Mouse (Mus musculus) limb, embryonic 12.5 days (tissue): Measurements from ENCODE around the gene Phox2a. TPM values are rescaled to one million over a fixed set of nuclear protein-coding genes. Genes with fewer than 3 reads are reported as not detected.

ENCODE experiments used
- ATAC-seq: fragments of 200-750 bp; cut with Nextera tagmentation; 2 replicates; pipeline ENCODE4 v1.8.0; 2017; ENCODE audit warnings: low read depth, moderate TSS enrichment; ENCODE audit not compliant: insufficient number of reproducible peaks, insufficient read depth, low FRiP score, low TSS enrichment
- H3K27ac ChIP-seq: fragments of 300-500 bp; sonication (generic); 2 replicates; pipeline ENCODE4 v1.5.1; 2016; ENCODE audit warnings: mild to moderate bottlenecking, moderate library complexity
- H3K27me3 ChIP-seq: fragments of 300-500 bp; sonication (generic); 2 replicates; pipeline ENCODE4 v1.6.1; 2016; ENCODE audit warnings: mild to moderate bottlenecking, moderate library complexity
- H3K36me3 ChIP-seq: fragments of 300-500 bp; sonication (generic); 2 replicates; pipeline ENCODE4 v1.6.1; 2016; ENCODE audit warnings: mild to moderate bottlenecking, moderate library complexity
- H3K4me1 ChIP-seq: fragments of 300-500 bp; sonication (generic); replicated peaks from 2 replicates; pipeline ENCODE4 v1.6.1; 2016
- H3K4me2 ChIP-seq: fragments of 300-500 bp; sonication (generic); 2 replicates; pipeline ENCODE4 v1.6.1; 2016; ENCODE audit warnings: mild to moderate bottlenecking, moderate library complexity
- H3K4me3 ChIP-seq: fragments of 300-500 bp; sonication (generic); replicated peaks from 2 replicates; pipeline ENCODE4 v1.5.1; 2016; ENCODE audit warnings: mild to moderate bottlenecking
- H3K9ac ChIP-seq: fragments of 300-500 bp; sonication (generic); replicated peaks from 2 replicates; pipeline ENCODE4 v1.6.1; 2016; ENCODE audit warnings: mild to moderate bottlenecking, moderate library complexity
- H3K9me3 ChIP-seq: fragments of 300-500 bp; sonication (generic); 2 replicates; pipeline ENCODE4 v1.6.1; 2016; ENCODE audit warnings: mild to moderate bottlenecking, moderate library complexity
- WGBS: fragments of 180-500 bp; shearing (Covaris S2); methylation state at CpG from one replicate; pipeline ENCODE4 v1.1.7; 2016; 5-methylcytosine and 5-hydroxymethylcytosine counted together
- polyA plus RNA-seq: library from polyadenylated mRNA; unstranded; fragments of >200 nt; fragmentation: Nextera tagmentation; extraction: Ambion mirVana; gene quantifications from 2 replicates; pipeline ENCODE4 v1.2.1, GENCODE M21; 2016

Gene Phox2a
- polyA plus RNA-seq, 1 experiment from 2014 or later, result 0.13 TPM

GRCm38 (mm10) chr7:101830373-101830772, 12.3 kb downstream of the Phox2a start:
- Histone ChIP-seq H3K36me3 (peaks cover 89% of the 10 kb centered on the region), H3K9me3 (0 out of 2 replicates have a peak, but pooled peaks cover 5% of the 10 kb centered on the region), H3K27ac (no peak overlapping the region), H3K27me3 (no peaks in the 10 kb centered on the region), H3K9ac (no peak overlapping the region), H3K4me1 (peaks cover 21% of the 10 kb centered on the region), H3K4me3 (no peak overlapping the region), H3K4me2 (no peak overlapping the region)
- no peak for ATAC-seq
- WGBS, result 98% methylated on average over 3 of the region's 3 CpGs

- H3K27ac ChIP-seq, result no peak overlapping the region
- ATAC-seq, result no peak
- WGBS, result 90% methylated on average over 8 of the region's 8 CpGs
- H3K9me3 ChIP-seq, result 0 out of 2 replicates have a peak, but pooled peaks cover 5% of the 10 kb centered on the region
- peaks cover 26% of the 10 kb centered on the region for H3K4me1 ChIP-seq
- H3K9ac ChIP-seq, result no peak overlapping the region
- no peaks in the 10 kb centered on the region for H3K27me3 ChIP-seq
- peaks cover 79% of the 10 kb centered on the region for H3K36me3 ChIP-seq
- no peak overlapping the region for H3K4me2 ChIP-seq
- no peak overlapping the region for H3K4me3 ChIP-seq
Measured at GRCm38 (mm10) chr7:101831437-101831836, 13.3 kb downstream of the Phox2a start.

GRCm38 (mm10) chr7:101832372-101832771, 14.3 kb downstream of the Phox2a start:
- Histone ChIP-seq H3K9ac (no peak overlapping the region), H3K4me2 (no peak overlapping the region), H3K4me1 (peaks cover 26% of the 10 kb centered on the region), H3K27me3 (no peaks in the 10 kb centered on the region), H3K4me3 (no peak overlapping the region), H3K9me3 (0 out of 2 replicates have a peak, but pooled peaks cover 5% of the 10 kb centered on the region), H3K36me3 (peaks cover 69% of the 10 kb centered on the region), H3K27ac (no peak overlapping the region)
- ATAC-seq, result no peak
- 91% methylated on average over 4 of the region's 4 CpGs for WGBS

GRCm38 (mm10) chr7:101833352-101833751, 15.2 kb downstream of the Phox2a start:
- Histone ChIP-seq H3K4me3 (no peak overlapping the region), H3K27me3 (no peaks in the 10 kb centered on the region), H3K9me3 (0 out of 2 replicates have a peak, but pooled peaks cover 5% of the 10 kb centered on the region), H3K9ac (no peak overlapping the region), H3K4me2 (0 out of 2 replicates have a peak overlapping the region, but pooled peaks have one; percentile 80), H3K27ac (no peak overlapping the region), H3K36me3 (peaks cover 59% of the 10 kb centered on the region), H3K4me1 (peaks cover 26% of the 10 kb centered on the region)
- 69% methylated on average over 5 of the region's 5 CpGs for WGBS
- ATAC-seq, result no peak

- H3K4me1 ChIP-seq, result peaks cover 33% of the 10 kb centered on the region
- no peaks in the 10 kb centered on the region for H3K27me3 ChIP-seq
- peak overlapping the region; percentile 80 for H3K4me2 ChIP-seq
- ATAC-seq, result no peak
- no peak overlapping the region for H3K27ac ChIP-seq
- 0 out of 2 replicates have a peak overlapping the region, but pooled peaks have one; percentile 94 for H3K4me3 ChIP-seq
- peaks cover 52% of the 10 kb centered on the region for H3K36me3 ChIP-seq
- 78% methylated on average over 3 of the region's 3 CpGs for WGBS
- H3K9me3 ChIP-seq, result 0 out of 2 replicates have a peak, but pooled peaks cover 5% of the 10 kb centered on the region
- H3K9ac ChIP-seq, result no peak overlapping the region
Measured at GRCm38 (mm10) chr7:101833916-101834584, 15.9 kb downstream of the Phox2a start.

GRCm38 (mm10) chr7:101834903-101835302, 16.8 kb downstream of the Phox2a start:
- H3K4me2 ChIP-seq, result peak overlapping the region; percentile 80
- ATAC-seq, result no peak
- 0 out of 2 replicates have a peak, but pooled peaks cover 5% of the 10 kb centered on the region for H3K9me3 ChIP-seq
- WGBS, result 53% methylated on average over 3 of the region's 3 CpGs
- H3K9ac ChIP-seq, result peak overlapping the region; percentile 97
- H3K27me3 ChIP-seq, result no peaks in the 10 kb centered on the region
- peak overlapping the region; percentile 94 for H3K4me3 ChIP-seq
- peaks cover 44% of the 10 kb centered on the region for H3K36me3 ChIP-seq
- H3K27ac ChIP-seq, result peak overlapping the region; percentile 5; the same call in 1 of the 2 replicates
- H3K4me1 ChIP-seq, result peaks cover 33% of the 10 kb centered on the region

GRCm38 (mm10) chr7:101835457-101836109, 17.5 kb downstream of the Phox2a start:
- no peaks in the 10 kb centered on the region for H3K27me3 ChIP-seq
- H3K27ac ChIP-seq, result peak overlapping the region; percentile 99
- peak overlapping the region; percentile 94 for H3K4me3 ChIP-seq
- H3K4me2 ChIP-seq, result peak overlapping the region; percentile 80
- H3K4me1 ChIP-seq, result peaks cover 33% of the 10 kb centered on the region
- peaks cover 37% of the 10 kb centered on the region for H3K36me3 ChIP-seq
- 0 out of 2 replicates have a peak, but pooled peaks cover 5% of the 10 kb centered on the region for H3K9me3 ChIP-seq
- 40% methylated on average over 5 of the region's 5 CpGs for WGBS
- peak overlapping the region; percentile 97 for H3K9ac ChIP-seq
- no peak for ATAC-seq

GRCm38 (mm10) chr7:101836271-101837153, 18.4 kb downstream of the Phox2a start:
- peak overlapping the region; percentile 99 for H3K27ac ChIP-seq
- H3K4me2 ChIP-seq, result peak overlapping the region; percentile 80
- H3K27me3 ChIP-seq, result no peaks in the 10 kb centered on the region
- no peaks in the 10 kb centered on the region for H3K9me3 ChIP-seq
- under 1% methylated on average over 63 of the region's 63 CpGs for WGBS
- peak overlapping the region; percentile 94 for H3K4me3 ChIP-seq
- peak; percentile 48 for ATAC-seq
- H3K4me1 ChIP-seq, result peaks cover 33% of the 10 kb centered on the region
- peak overlapping the region; percentile 97 for H3K9ac ChIP-seq
- H3K36me3 ChIP-seq, result peaks cover 28% of the 10 kb centered on the region

GRCm38 (mm10) chr7:101837154-101837605, 19.1 kb downstream of the Phox2a start:
- WGBS, result under 1% methylated on average over 20 of the region's 20 CpGs
- Histone ChIP-seq H3K4me2 (peak overlapping the region; percentile 80), H3K9me3 (no peaks in the 10 kb centered on the region), H3K4me1 (peaks cover 33% of the 10 kb centered on the region), H3K36me3 (peaks cover 21% of the 10 kb centered on the region), H3K27ac (peak overlapping the region; percentile 99), H3K27me3 (no peaks in the 10 kb centered on the region), H3K9ac (peak overlapping the region; percentile 97), H3K4me3 (peak overlapping the region; percentile 94)
- ATAC-seq, result no peak

- H3K9me3 ChIP-seq, result no peaks in the 10 kb centered on the region
- peaks cover 33% of the 10 kb centered on the region for H3K4me1 ChIP-seq
- peak within 1 kb of the TSS; percentile 94 for H3K4me3 ChIP-seq
- under 1% methylated on average over 64 of the region's 64 CpGs for WGBS
- peak within 1 kb of the TSS; percentile 97 for H3K9ac ChIP-seq
- peak within 1 kb of the TSS; percentile 80 for H3K4me2 ChIP-seq
- peak; percentile 78 for ATAC-seq
- H3K27me3 ChIP-seq, result no peaks in the 10 kb centered on the region
- H3K36me3 ChIP-seq, result peaks cover 15% of the 10 kb centered on the region
- peak within 1 kb of the TSS; percentile 99 for H3K27ac ChIP-seq
Measured at GRCm38 (mm10) chr7:101837606-101838471, 19.7 kb downstream of the Phox2a start, which contains the start of gene Inppl1. Gene Inppl1, minus strand, starts transcription at chr7:101838229.
